In genomic region chr5:4484780-4485179, GRCm38 (mm10) we compare ENCODE assay signal across 12 mouse cellular contexts.
DNase-seq lines count a peak whose midpoint lies in the region; ATAC-seq and TF ChIP-seq lines count a peak whose summit lies in the region.
"Had no signal": no experiment of that assay in that cellular context is flagged by ENCODE, and none has a peak within 500 bp of the region (broad histone marks: within the 10 kb centered on the region; RNA-seq: fewer than 3 reads in every experiment).

No protein-coding gene starts in this region.

- no peaks in the 10 kb centered on the region for H3K36me3 ChIP-seq in intestine, embryonic 14.5 days (ENCODE audit: control insufficient read depth, insufficient read depth, low read length)
- no peaks in the 10 kb centered on the region for H3K36me3 ChIP-seq in intestine, embryonic 15.5 days
- H3K36me3 ChIP-seq in embryonic facial prominence, embryonic 12.5 days = no peaks in the 10 kb centered on the region
- H3K36me3 ChIP-seq in hindbrain, embryonic 14.5 days (replicated peaks; ENCODE audit: control insufficient read depth, insufficient read depth) = no peaks in the 10 kb centered on the region
- H3K36me3 ChIP-seq in midbrain, postnatal 0 days (ENCODE audit: insufficient read depth, low read length) = no peaks in the 10 kb centered on the region
- H3K36me3 ChIP-seq: stomach, embryonic 15.5 days had no signal

- TF ChIP-seq CTCF in midbrain, postnatal 0 days (IDR thresholded peaks at IDR 0.05) = no peak

- peak overlapping the region; percentile 11; the same call in 1 of the 2 replicates for H3K4me2 ChIP-seq in intestine, embryonic 14.5 days (ENCODE audit: low read length)
- H3K4me2 ChIP-seq in intestine, embryonic 15.5 days (replicated peaks) = no peak overlapping the region
- H3K4me2 ChIP-seq in embryonic facial prominence, embryonic 12.5 days (replicated peaks) = 0 out of 2 replicates have a peak overlapping the region, but pooled peaks have one; percentile 17
- H3K4me2 ChIP-seq in hindbrain, embryonic 14.5 days (replicated peaks) = peak overlapping the region; percentile 15
- H3K4me2 ChIP-seq in midbrain, postnatal 0 days (ENCODE audit: low read depth, low read length, poor library complexity, severe bottlenecking) = no peak overlapping the region
- H3K4me2 ChIP-seq: stomach, embryonic 15.5 days had no signal

- no peaks in the 10 kb centered on the region for H3K27me3 ChIP-seq in intestine, embryonic 14.5 days (replicated peaks; ENCODE audit: control insufficient read depth, insufficient read depth, low read length)
- no peaks in the 10 kb centered on the region for H3K27me3 ChIP-seq in intestine, embryonic 15.5 days (replicated peaks)
- no peaks in the 10 kb centered on the region for H3K27me3 ChIP-seq in embryonic facial prominence, embryonic 12.5 days
- no peaks in the 10 kb centered on the region for H3K27me3 ChIP-seq in hindbrain, embryonic 14.5 days (ENCODE audit: control insufficient read depth, insufficient read depth, low read length)
- H3K27me3 ChIP-seq in midbrain, postnatal 0 days (ENCODE audit: insufficient read depth, low read length) = no peaks in the 10 kb centered on the region
- H3K27me3 ChIP-seq: stomach, embryonic 15.5 days had no signal

- peak overlapping the region; percentile 2; the same call in 1 of the 2 replicates for H3K27ac ChIP-seq in intestine, embryonic 14.5 days (ENCODE audit: low read depth)
- no peak overlapping the region for H3K27ac ChIP-seq in intestine, embryonic 15.5 days
- peak overlapping the region; percentile 76 for H3K27ac ChIP-seq in embryonic facial prominence, embryonic 12.5 days
- H3K27ac ChIP-seq in hindbrain, embryonic 14.5 days = peak overlapping the region; percentile 71
- peak overlapping the region; percentile 68 for H3K27ac ChIP-seq in midbrain, postnatal 0 days (ENCODE audit: low read depth, low read length)

- H3K9me3 ChIP-seq in intestine, embryonic 14.5 days (ENCODE audit: control insufficient read depth, low read length) = no peaks in the 10 kb centered on the region
- no peaks in the 10 kb centered on the region for H3K9me3 ChIP-seq in intestine, embryonic 15.5 days
- no peaks in the 10 kb centered on the region for H3K9me3 ChIP-seq in embryonic facial prominence, embryonic 12.5 days
- no peaks in the 10 kb centered on the region for H3K9me3 ChIP-seq in hindbrain, embryonic 14.5 days (ENCODE audit: control insufficient read depth, low read length)
- no peaks in the 10 kb centered on the region for H3K9me3 ChIP-seq in midbrain, postnatal 0 days (ENCODE audit: low read length)
- H3K9me3 ChIP-seq: stomach, embryonic 15.5 days had no signal

- WGBS in intestine, embryonic 14.5 days = 30% methylated on average over 6 of the region's 6 CpGs
- WGBS in intestine, embryonic 15.5 days = 28% methylated on average over 6 of the region's 6 CpGs
- 9% methylated on average over 6 of the region's 6 CpGs for WGBS in embryonic facial prominence, embryonic 12.5 days
- 7% methylated on average over 6 of the region's 6 CpGs for WGBS in hindbrain, embryonic 14.5 days
- WGBS in midbrain, postnatal 0 days = 7% methylated on average over 6 of the region's 6 CpGs

- no peak overlapping the region for H3K4me3 ChIP-seq in intestine, embryonic 14.5 days (ENCODE audit: low read depth, low read length)
- H3K4me3 ChIP-seq in intestine, embryonic 15.5 days (replicated peaks) = no peak overlapping the region
- H3K4me3 ChIP-seq in embryonic facial prominence, embryonic 12.5 days = no peak overlapping the region
- H3K4me3 ChIP-seq in hindbrain, embryonic 14.5 days (replicated peaks; ENCODE audit: low read length) = no peak overlapping the region
- H3K4me3 ChIP-seq in midbrain, postnatal 0 days (ENCODE audit: low read depth, low read length) = no peak overlapping the region
- H3K4me3 ChIP-seq: stomach, embryonic 15.5 days had no signal

- H3K4me1 ChIP-seq in intestine, embryonic 14.5 days (replicated peaks; ENCODE audit: control insufficient read depth, insufficient read depth, low read length) = no peaks in the 10 kb centered on the region; the same call in 1 of the 2 replicates
- 0 out of 2 replicates have a peak, but pooled peaks cover 2% of the 10 kb centered on the region for H3K4me1 ChIP-seq in intestine, embryonic 15.5 days (replicated peaks)
- peaks cover 29% of the 10 kb centered on the region for H3K4me1 ChIP-seq in embryonic facial prominence, embryonic 12.5 days
- peaks cover 25% of the 10 kb centered on the region for H3K4me1 ChIP-seq in hindbrain, embryonic 14.5 days (replicated peaks; ENCODE audit: control insufficient read depth, insufficient read depth, low read length)
- peaks cover 16% of the 10 kb centered on the region for H3K4me1 ChIP-seq in midbrain, postnatal 0 days (ENCODE audit: insufficient read depth, low read length)

- no peak for ATAC-seq in intestine, embryonic 14.5 days (replicated peaks; ENCODE audit: low FRiP score, low TSS enrichment, low read depth)
- ATAC-seq in intestine, embryonic 15.5 days = no peak
- ATAC-seq in embryonic facial prominence, embryonic 12.5 days (ENCODE audit: insufficient number of reproducible peaks, insufficient read depth, low FRiP score, low TSS enrichment) = no peak
- ATAC-seq in hindbrain, embryonic 14.5 days (ENCODE audit: low FRiP score) = peak; percentile 52
- ATAC-seq in midbrain, postnatal 0 days (ENCODE audit: low FRiP score) = no peak
- ATAC-seq: activated CD4-positive, CD25-positive, alpha-beta regulatory T cell, adult 4 months had no signal

- DNase-seq in intestine, embryonic 14.5 days (ENCODE audit: low spot score) = no peak
- DNase-seq in hindbrain, embryonic 14.5 days (ENCODE audit: low spot score) = peak; percentile 47
- DNase-seq in midbrain, postnatal 0 days (ENCODE audit: low spot score) = peak; percentile 44
- DNase-seq in adrenal gland, adult 8-10 months = no peak
- no peak for DNase-seq in adrenal gland, adult 2 months
- no peak for DNase-seq in urinary bladder, adult 2 months (ENCODE audit: low spot score)
- DNase-seq: kidney, adult 9 months; liver had no signal

- no peak overlapping the region for H3K9ac ChIP-seq in intestine, embryonic 14.5 days (ENCODE audit: low read length)
- no peak overlapping the region for H3K9ac ChIP-seq in intestine, embryonic 15.5 days
- no peak overlapping the region for H3K9ac ChIP-seq in embryonic facial prominence, embryonic 12.5 days
- peak overlapping the region; percentile 45; the same call in 1 of the 2 replicates for H3K9ac ChIP-seq in hindbrain, embryonic 14.5 days
- no peak overlapping the region for H3K9ac ChIP-seq in midbrain, postnatal 0 days (replicated peaks; ENCODE audit: low read length, poor library complexity, severe bottlenecking)
- H3K9ac ChIP-seq: stomach, embryonic 15.5 days had no signal

Comparison
In these comparisons a context has a peak if more than half of its experiments do, and no peak if none do; other contexts are left out.
1. H3K4me2 ChIP-seq: peak in intestine, embryonic 14.5 days (single experiment), embryonic facial prominence, embryonic 12.5 days (single experiment) and hindbrain, embryonic 14.5 days (single experiment); none in intestine, embryonic 15.5 days (single experiment) and midbrain, postnatal 0 days (single experiment).
2. DNase-seq: peak in hindbrain, embryonic 14.5 days (single experiment) and midbrain, postnatal 0 days (single experiment); none in intestine, embryonic 14.5 days (single experiment), adrenal gland, adult 8-10 months (single experiment), adrenal gland, adult 2 months (single experiment) and urinary bladder, adult 2 months (single experiment).